Mouse (Mus musculus): Measurements from ENCODE around the gene Hs6st3. TPM values are rescaled to one million over a fixed set of nuclear protein-coding genes. Genes with fewer than 3 reads are reported as not detected.

Gene Hs6st3
- polyA plus RNA-seq, 2 experiments, result 0.02 TPM; not detected in 1

- ATAC-seq (ENCODE audit: insufficient read depth), result no peak
- WGBS (ENCODE audit: insufficient replicate concordance), result 53% methylated on average over 7 of the region's 7 CpGs
- H3K9ac ChIP-seq (replicated peaks), result no peak overlapping the region
- no peaks in the 10 kb centered on the region for H3K36me3 ChIP-seq (replicated peaks; ENCODE audit: control insufficient read depth, insufficient read depth, low read depth)
- no peaks in the 10 kb centered on the region for H3K9me3 ChIP-seq (ENCODE audit: control insufficient read depth, low read length)
- TF ChIP-seq EP300 (IDR thresholded peaks at IDR 0.05; ENCODE audit: low read depth) (no peak), CTCF (IDR thresholded peaks at IDR 0.05; ENCODE audit: low read depth) (no peak)
- no peaks in the 10 kb centered on the region for H3K27me3 ChIP-seq (ENCODE audit: control insufficient read depth, insufficient read depth, low read length)
- no peak for DNase-seq (ENCODE audit: low read depth in 3 of 3, low spot score in 3 of 3)
- H3K4me1 ChIP-seq (replicated peaks; ENCODE audit: control insufficient read depth in 2 of 2, insufficient read depth in 2 of 2, low read length in 1 of 2), result no peaks in the 10 kb centered on the region
- no peak overlapping the region for H3K27ac ChIP-seq
- H3K4me3 ChIP-seq (ENCODE audit: insufficient read depth in 1 of 2, low read depth in 2 of 2, low read length in 2 of 2), result no peak overlapping the region
- no peak overlapping the region for H3K4me2 ChIP-seq (ENCODE audit: low read depth)
Observed at GRCm38 (mm10) chr14:119108776-119109301, 29.3 kb upstream of the Hs6st3 start.

DNA sequence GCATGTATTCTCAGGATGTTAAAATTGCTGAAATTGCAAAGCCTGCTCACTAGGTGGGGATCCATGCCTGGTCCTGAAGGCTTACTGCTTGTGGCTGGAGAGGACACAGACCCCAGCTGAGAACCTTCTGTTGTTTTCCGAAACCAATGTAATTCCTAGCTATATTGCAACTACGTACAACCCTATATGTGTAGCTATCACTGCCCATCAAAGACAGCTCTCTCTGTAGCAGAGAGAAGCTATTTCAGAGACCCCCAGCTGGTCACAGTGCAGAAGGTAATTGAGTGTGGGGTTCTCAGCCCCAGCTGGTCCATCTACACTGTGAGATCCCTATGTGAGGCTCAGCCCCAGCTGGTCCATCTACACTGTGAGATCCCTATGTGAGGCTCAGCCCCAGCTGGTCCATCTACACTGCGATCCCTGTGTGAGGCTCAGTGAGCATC, 28.3 kb upstream of the Hs6st3 start:
- H3K4me3 ChIP-seq (ENCODE audit: insufficient read depth in 1 of 2, low read depth in 2 of 2, low read length in 2 of 2), result no peak overlapping the region
- WGBS (ENCODE audit: insufficient replicate concordance), result 65% methylated on average over 3 of the region's 3 CpGs
- ATAC-seq (ENCODE audit: insufficient read depth), result no peak

DNA sequence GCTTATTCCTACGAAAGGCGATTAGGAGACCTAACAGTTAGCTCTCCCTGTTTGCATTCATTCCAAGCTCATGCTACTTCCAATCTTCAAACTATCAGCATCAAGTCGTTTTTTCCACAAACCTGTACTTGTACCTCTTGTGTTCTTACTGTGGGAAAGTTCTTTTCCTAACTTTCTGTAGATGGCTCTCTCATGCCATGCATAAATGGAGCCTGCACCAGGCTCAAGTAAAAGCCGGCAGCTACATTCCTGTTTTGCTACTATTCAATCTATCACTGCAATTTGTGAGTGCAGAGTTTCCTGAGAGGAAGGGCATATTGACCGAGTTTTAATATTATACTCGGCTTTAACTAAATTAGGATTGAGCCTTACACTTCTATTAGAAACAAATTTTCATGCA, 25.6 kb upstream of the Hs6st3 start:
- ATAC-seq (ENCODE audit: insufficient read depth), result no peak
- TF ChIP-seq CTCF (IDR thresholded peaks at IDR 0.05; ENCODE audit: low read depth) (no peak), EP300 (IDR thresholded peaks at IDR 0.05; ENCODE audit: low read depth) (no peak)
- no peaks in the 10 kb centered on the region for H3K36me3 ChIP-seq (replicated peaks; ENCODE audit: control insufficient read depth, insufficient read depth, low read depth)

More for the DNA sequence above, 28.3 kb upstream of the Hs6st3 start:
- H3K4me1 ChIP-seq (replicated peaks; ENCODE audit: control insufficient read depth in 2 of 2, insufficient read depth in 2 of 2, low read length in 1 of 2), result no peaks in the 10 kb centered on the region
- no peak for TF ChIP-seq EP300 (IDR thresholded peaks at IDR 0.05; ENCODE audit: low read depth)
- H3K36me3 ChIP-seq (replicated peaks; ENCODE audit: control insufficient read depth, insufficient read depth, low read depth), result no peaks in the 10 kb centered on the region
- no peak for DNase-seq (ENCODE audit: low read depth in 3 of 3, low spot score in 3 of 3)
- no peak overlapping the region for H3K4me2 ChIP-seq (ENCODE audit: low read depth)
- H3K9me3 ChIP-seq (ENCODE audit: control insufficient read depth, low read length), result no peaks in the 10 kb centered on the region
- H3K27ac ChIP-seq, result no peak overlapping the region
- H3K9ac ChIP-seq (replicated peaks), result no peak overlapping the region
- H3K27me3 ChIP-seq (ENCODE audit: control insufficient read depth, insufficient read depth, low read length), result no peaks in the 10 kb centered on the region

DNA sequence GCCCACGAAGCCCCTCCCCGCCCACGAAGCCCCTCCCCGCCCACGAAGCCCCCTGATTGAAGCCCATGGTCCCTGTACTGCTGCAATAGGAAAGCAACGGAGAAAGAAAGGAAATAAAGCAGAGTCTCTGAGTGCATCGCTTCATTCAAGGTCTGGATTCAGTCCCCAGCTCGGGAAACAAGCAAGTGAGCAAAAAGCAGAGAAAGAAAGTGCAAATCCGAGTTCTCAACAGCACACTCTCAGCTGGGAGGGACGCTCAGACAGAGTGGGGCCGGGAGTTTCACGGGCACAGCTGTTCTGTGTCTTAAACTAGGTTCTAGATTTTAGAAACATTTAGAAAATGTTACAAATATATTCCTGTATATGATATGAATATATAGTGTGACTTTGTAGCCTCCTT, 14.6 kb upstream of the Hs6st3 start:
- Histone ChIP-seq H3K36me3 (replicated peaks; ENCODE audit: control insufficient read depth, insufficient read depth, low read depth) (no peaks in the 10 kb centered on the region), H3K27ac (no peak overlapping the region), H3K4me2 (ENCODE audit: low read depth) (0 out of 2 replicates have a peak overlapping the region, but pooled peaks have one; percentile 24), H3K27me3 (ENCODE audit: control insufficient read depth, insufficient read depth, low read length) (no peaks in the 10 kb centered on the region), H3K9ac (replicated peaks) (no peak overlapping the region), H3K4me3 (ENCODE audit: insufficient read depth in 1 of 2, low read depth in 2 of 2, low read length in 2 of 2) (no peak overlapping the region; a peak in 1 of 4 replicates), H3K4me1 (replicated peaks; ENCODE audit: control insufficient read depth in 2 of 2, insufficient read depth in 2 of 2, low read length in 1 of 2) (no peaks in the 10 kb centered on the region), H3K9me3 (ENCODE audit: control insufficient read depth, low read length) (no peaks in the 10 kb centered on the region)
- ATAC-seq (ENCODE audit: insufficient read depth) (no peak), DNase-seq (ENCODE audit: low read depth in 3 of 3, low spot score in 3 of 3) (no peak)
- WGBS (ENCODE audit: insufficient replicate concordance), result 8% methylated on average over 12 of the region's 12 CpGs
- TF ChIP-seq CTCF (IDR thresholded peaks at IDR 0.05; ENCODE audit: low read depth) (no peak), EP300 (IDR thresholded peaks at IDR 0.05; ENCODE audit: low read depth) (no peak)

More for the DNA sequence above, 25.6 kb upstream of the Hs6st3 start:
- no peak for DNase-seq (ENCODE audit: low read depth in 3 of 3, low spot score in 3 of 3)
- Histone ChIP-seq H3K9me3 (ENCODE audit: control insufficient read depth, low read length) (no peaks in the 10 kb centered on the region), H3K27me3 (ENCODE audit: control insufficient read depth, insufficient read depth, low read length) (no peaks in the 10 kb centered on the region), H3K4me2 (ENCODE audit: low read depth) (no peak overlapping the region), H3K9ac (replicated peaks) (no peak overlapping the region), H3K4me3 (ENCODE audit: insufficient read depth in 1 of 2, low read depth in 2 of 2, low read length in 2 of 2) (no peak overlapping the region), H3K4me1 (replicated peaks; ENCODE audit: control insufficient read depth in 2 of 2, insufficient read depth in 2 of 2, low read length in 1 of 2) (no peaks in the 10 kb centered on the region), H3K27ac (no peak overlapping the region)
- 58% methylated on average over 6 of the region's 6 CpGs for WGBS (ENCODE audit: insufficient replicate concordance)

- Histone ChIP-seq H3K9me3 (ENCODE audit: control insufficient read depth, low read length) (no peaks in the 10 kb centered on the region), H3K4me3 (ENCODE audit: insufficient read depth in 1 of 2, low read depth in 2 of 2, low read length in 2 of 2) (no peak overlapping the region), H3K4me2 (ENCODE audit: low read depth) (no peak overlapping the region), H3K9ac (replicated peaks) (no peak overlapping the region), H3K27me3 (ENCODE audit: control insufficient read depth, insufficient read depth, low read length) (no peaks in the 10 kb centered on the region), H3K27ac (no peak overlapping the region), H3K4me1 (replicated peaks; ENCODE audit: control insufficient read depth in 2 of 2, insufficient read depth in 2 of 2, low read length in 1 of 2) (no peaks in the 10 kb centered on the region), H3K36me3 (replicated peaks; ENCODE audit: control insufficient read depth, insufficient read depth, low read depth) (no peaks in the 10 kb centered on the region)
- WGBS (ENCODE audit: insufficient replicate concordance), result 32% methylated on average over 3 of the region's 3 CpGs
- TF ChIP-seq EP300 (IDR thresholded peaks at IDR 0.05; ENCODE audit: low read depth), result no peak
- TF ChIP-seq CTCF (IDR thresholded peaks at IDR 0.05; ENCODE audit: low read depth), result peak; percentile 44
- ATAC-seq (ENCODE audit: insufficient read depth), result no peak
- DNase-seq (ENCODE audit: low read depth in 3 of 3, low spot score in 3 of 3), result no peak
Observed at GRCm38 (mm10) chr14:119124061-119124460, 14.1 kb upstream of the Hs6st3 start.

Measured in liver, embryonic 14.5 days (tissue).